7 mouse cellular contexts compared by ENCODE assay signal in genomic region chr6:85410771-85411273, GRCm38 (mm10). TPM values are rescaled to one million over a fixed set of nuclear protein-coding genes. Genes with fewer than 3 reads are reported as not detected.
DNase-seq lines count a peak whose midpoint lies in the region.

No protein-coding gene starts in this region.

- H3K4me3 ChIP-seq in forebrain, embryonic 10.5 days, result no peak overlapping the region

- DNase-seq in ES-CJ7 (ENCODE audit: low read depth, low spot score), result peak; percentile 90
- peak; percentile 54 to 59 for DNase-seq in adrenal gland, postnatal 36 days
- DNase-seq in forebrain, embryonic 10.5 days (ENCODE audit: extremely low spot score, low spot score), result peak; percentile 81
- DNase-seq in heart, postnatal 14 days, result peak; percentile 75
- peak; percentile 47 to 77 for DNase-seq in kidney, postnatal 36 days
- DNase-seq in lung, postnatal 10 days, result peak; percentile 78
- DNase-seq in retina, postnatal 1 day, result peak; percentile 87

- peaks cover 19% of the 10 kb centered on the region for H3K4me1 ChIP-seq in forebrain, embryonic 10.5 days

- WGBS in forebrain, embryonic 10.5 days, result 9% methylated on average over 13 of the region's 13 CpGs

- no peaks in the 10 kb centered on the region for H3K36me3 ChIP-seq in forebrain, embryonic 10.5 days (replicated peaks)

- no peak overlapping the region for H3K27ac ChIP-seq in forebrain, embryonic 10.5 days

- no peaks in the 10 kb centered on the region for H3K9me3 ChIP-seq in forebrain, embryonic 10.5 days

- peaks cover 56% of the 10 kb centered on the region for H3K27me3 ChIP-seq in forebrain, embryonic 10.5 days (ENCODE audit: poor library complexity, severe bottlenecking)

- intact Hi-C loops in heart, postnatal 14 days (cut with DNase I), result loop anchor here (2.0 kb wide), 2 partner anchors 148 to 250 kb away; no protein-coding TSS in a partner anchor

RNA-seq across cellular contexts. Expression of gene Noto, which starts 12.9 kb away (rescaled TPM):
- total RNA-seq in adrenal gland, postnatal 36 days (2021), result not detected
- polyA plus RNA-seq in forebrain, embryonic 10.5 days (2016; fragmentation: Nextera tagmentation; extraction: Ambion mirVana), result not detected in 2 replicates
- total RNA-seq in heart, postnatal 14 days (2021), result not detected

RNA-seq across cellular contexts. Expression of gene Smyd5, which starts 21.0 kb away (rescaled TPM):
- 10 to 100 TPM; 31.2 to 35.9 TPM for total RNA-seq in adrenal gland, postnatal 36 days (2021)
- 84.4 and 85.8 TPM in 2 replicates for polyA plus RNA-seq in forebrain, embryonic 10.5 days (2016; fragmentation: Nextera tagmentation; extraction: Ambion mirVana)
- 1 to 10 TPM; 5.1 to 6.6 TPM for total RNA-seq in heart, postnatal 14 days (2021)

RNA-seq across cellular contexts. Expression of gene Rab11fip5, which starts 36.4 kb away (rescaled TPM):
- total RNA-seq in adrenal gland, postnatal 36 days (2021), result 10 to 100 TPM; 32.6 to 35.8 TPM
- 2.5 and 3.1 TPM in 2 replicates for polyA plus RNA-seq in forebrain, embryonic 10.5 days (2016; fragmentation: Nextera tagmentation; extraction: Ambion mirVana)
- 10 to 100 TPM; 53.9 to 54.0 TPM for total RNA-seq in heart, postnatal 14 days (2021)

RNA-seq across cellular contexts. Expression of gene Cct7, which starts 40.5 kb away (rescaled TPM):
- total RNA-seq in adrenal gland, postnatal 36 days (2021), result 100 to 1,000 TPM; 267 to 301 TPM
- 766 and 774 TPM in 2 replicates for polyA plus RNA-seq in forebrain, embryonic 10.5 days (2016; fragmentation: Nextera tagmentation; extraction: Ambion mirVana)
- total RNA-seq in heart, postnatal 14 days (2021), result 100 to 1,000 TPM; 134 to 141 TPM

RNA-seq across cellular contexts. Expression of gene Pradc1, which starts 40.9 kb away (rescaled TPM):
- total RNA-seq in adrenal gland, postnatal 36 days (2021), result 10 to 100 TPM; 11.5 to 14.4 TPM
- 35.3 and 37.2 TPM in 2 replicates for polyA plus RNA-seq in forebrain, embryonic 10.5 days (2016; fragmentation: Nextera tagmentation; extraction: Ambion mirVana)
- total RNA-seq in heart, postnatal 14 days (2021), result 10 to 100 TPM; 14.3 to 15.5 TPM

Comparison
In these comparisons a context has a peak if more than half of its experiments do, and no peak if none do; other contexts are left out.
1. RNA of gene Smyd5, which starts 21.0 kb away (total RNA-seq): 31.2 to 35.9 TPM in adrenal gland, postnatal 36 days; 5.1 to 6.6 TPM in heart, postnatal 14 days; every median in the first group is over 4 times any median in the second.
2. Peak in every context shown above with its lines, with median percentiles within 50 percentile points of each other: DNase-seq.